Mouse (Mus musculus) right cerebral cortex, adult 2 months (tissue): Measurements from ENCODE around the gene Fgf23.
A peak's percentile ranks its signal among the peaks of the same experiment; 100 is the strongest.

Experiments used
- DNase-seq, 2 experiments: peaks; one replicate each; pipeline ENCODE4 v3.0.0; 2021 to 2022; ENCODE audit warnings: low spot score in 2 of 2

The Fgf23 gene

GRCm38 (mm10) chr6:127072817-127073216 is at the start of gene Fgf23:
TSS of gene Fgf23 (plus strand) at chr6:127072902.
- DNase-seq, result no peak

- DNase-seq, result no peak
These were observed 47.9 kb upstream of the Fgf23 start for GRCm38 (mm10) chr6:127024836-127025235.

DNA sequence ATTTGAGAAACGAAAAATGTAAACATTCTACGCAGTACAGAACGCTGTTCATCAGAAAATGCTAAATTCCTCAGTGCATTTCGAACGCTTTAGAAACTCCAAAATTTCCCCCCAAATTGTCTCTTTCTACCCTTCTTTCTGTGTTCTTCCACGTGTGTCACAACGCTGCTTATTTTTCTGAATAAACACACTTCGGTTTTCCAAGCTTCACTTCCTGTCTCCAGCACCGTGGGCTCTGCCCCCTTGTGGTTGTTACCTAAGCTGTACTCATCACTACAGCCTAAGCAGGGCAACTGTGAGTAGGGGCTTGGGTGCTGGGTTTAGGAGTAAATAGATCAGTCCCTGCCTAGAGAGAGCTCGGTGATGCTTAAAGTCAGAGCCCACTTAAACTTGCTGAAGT is 37.9 kb upstream of the Fgf23 start:
- no peak for DNase-seq

DNA sequence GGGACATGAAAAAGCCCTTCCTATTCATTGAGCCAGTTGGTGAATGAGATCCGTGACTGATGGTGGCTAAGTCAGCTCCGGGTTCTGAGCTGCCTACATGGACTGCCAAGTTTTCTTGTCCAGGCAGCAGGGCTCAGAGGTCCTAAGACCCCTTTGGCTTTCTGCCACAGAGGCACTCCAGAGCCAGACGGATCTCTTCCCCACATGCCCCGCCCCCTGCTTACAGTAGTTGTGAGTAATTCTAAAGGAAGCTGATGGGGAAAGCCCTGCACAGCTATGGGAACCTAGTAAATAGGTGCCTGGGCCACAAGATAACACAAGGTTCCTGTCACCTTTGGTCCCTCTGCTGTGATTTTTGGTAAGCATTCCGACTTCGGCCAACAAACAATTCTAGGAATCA is 27.8 kb upstream of the Fgf23 start:
- no peak for DNase-seq

GRCm38 (mm10) chr6:127050847-127051246 is 21.9 kb upstream of the Fgf23 start:
- no peak for DNase-seq

DNA sequence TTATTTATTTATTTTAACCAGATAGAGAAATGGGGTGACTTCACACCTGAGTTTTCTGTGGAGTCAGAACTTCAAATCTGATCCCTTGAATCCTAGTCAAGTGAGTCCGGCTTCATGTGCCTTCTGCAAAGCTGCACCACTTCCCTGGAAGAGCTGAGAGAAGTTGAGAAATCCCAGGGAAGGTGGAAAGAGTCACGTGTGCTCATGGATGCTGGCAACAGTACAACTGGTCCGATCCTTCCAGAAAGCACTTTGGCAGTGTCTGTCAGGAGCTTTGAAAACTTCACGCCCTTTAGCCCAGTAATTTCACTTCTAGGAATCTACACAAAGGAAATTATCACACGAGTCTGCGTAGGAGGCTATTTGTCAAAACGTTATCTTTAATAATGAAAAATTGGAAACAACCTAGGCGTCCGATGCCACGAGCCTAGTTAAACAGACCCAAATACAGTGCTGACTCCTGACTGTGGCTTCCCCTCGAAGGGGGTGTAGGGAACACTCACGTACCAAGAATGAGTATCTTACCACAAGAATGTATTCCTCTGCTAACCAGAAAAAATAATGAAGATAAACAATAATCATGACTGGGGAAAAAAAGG is 15.6 kb upstream of the Fgf23 start:
- no peak for DNase-seq

DNA sequence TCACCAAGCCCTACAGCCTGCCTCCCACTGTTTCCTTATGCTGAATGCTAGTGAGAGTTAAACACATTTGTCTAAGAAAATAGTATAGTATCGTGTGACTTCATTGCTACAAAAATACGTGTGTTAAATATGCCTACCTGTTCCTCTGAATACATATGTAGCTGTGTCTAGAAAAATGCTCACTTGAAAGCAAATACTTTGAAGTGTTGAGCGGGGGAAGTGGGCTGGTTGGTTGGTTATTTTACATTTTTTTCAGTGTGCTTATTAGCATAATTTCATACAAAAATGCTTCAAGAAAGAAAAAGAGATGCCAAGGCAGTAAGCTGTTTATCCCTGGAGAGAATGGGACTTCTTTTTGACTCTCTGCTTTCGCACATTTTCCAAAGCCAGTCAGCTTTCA is 12.7 kb upstream of the Fgf23 start:
- no peak for DNase-seq

GRCm38 (mm10) chr6:127063915-127064314 is 8.8 kb upstream of the Fgf23 start:
- no peak for DNase-seq

GRCm38 (mm10) chr6:127064815-127065214 is 7.9 kb upstream of the Fgf23 start:
- no peak for DNase-seq

DNA sequence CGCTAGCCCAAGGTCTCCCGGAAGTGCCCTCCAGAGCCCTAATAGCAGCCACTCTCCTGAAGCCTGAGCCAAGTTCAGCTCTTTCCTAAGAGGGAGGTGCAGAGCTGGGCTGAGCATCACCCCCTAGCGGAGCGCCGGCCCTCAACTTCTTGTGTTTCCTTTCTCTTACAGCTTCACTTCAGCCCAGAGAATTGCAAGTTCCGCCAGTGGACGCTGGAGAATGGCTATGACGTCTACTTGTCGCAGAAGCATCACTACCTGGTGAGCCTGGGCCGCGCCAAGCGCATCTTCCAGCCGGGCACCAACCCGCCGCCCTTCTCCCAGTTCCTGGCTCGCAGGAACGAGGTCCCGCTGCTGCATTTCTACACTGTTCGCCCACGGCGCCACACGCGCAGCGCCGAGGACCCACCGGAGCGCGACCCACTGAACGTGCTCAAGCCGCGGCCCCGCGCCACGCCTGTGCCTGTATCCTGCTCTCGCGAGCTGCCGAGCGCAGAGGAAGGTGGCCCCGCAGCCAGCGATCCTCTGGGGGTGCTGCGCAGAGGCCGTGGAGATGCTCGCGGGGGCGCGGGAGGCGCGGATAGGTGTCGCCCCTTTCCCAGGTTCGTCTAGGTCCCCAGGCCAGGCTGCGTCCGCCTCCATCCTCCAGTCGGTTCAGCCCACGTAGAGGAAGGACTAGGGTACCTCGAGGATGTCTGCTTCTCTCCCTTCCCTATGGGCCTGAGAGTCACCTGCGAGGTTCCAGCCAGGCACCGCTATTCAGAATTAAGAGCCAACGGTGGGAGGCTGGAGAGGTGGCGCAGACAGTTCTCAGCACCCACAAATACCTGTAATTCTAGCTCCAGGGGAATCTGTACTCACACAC is 7.4 kb downstream of the Fgf23 start:
- peak; percentile 80 to 85 for DNase-seq

GRCm38 (mm10) chr6:127081820-127082219 is 9.1 kb downstream of the Fgf23 start:
- no peak for DNase-seq

DNA sequence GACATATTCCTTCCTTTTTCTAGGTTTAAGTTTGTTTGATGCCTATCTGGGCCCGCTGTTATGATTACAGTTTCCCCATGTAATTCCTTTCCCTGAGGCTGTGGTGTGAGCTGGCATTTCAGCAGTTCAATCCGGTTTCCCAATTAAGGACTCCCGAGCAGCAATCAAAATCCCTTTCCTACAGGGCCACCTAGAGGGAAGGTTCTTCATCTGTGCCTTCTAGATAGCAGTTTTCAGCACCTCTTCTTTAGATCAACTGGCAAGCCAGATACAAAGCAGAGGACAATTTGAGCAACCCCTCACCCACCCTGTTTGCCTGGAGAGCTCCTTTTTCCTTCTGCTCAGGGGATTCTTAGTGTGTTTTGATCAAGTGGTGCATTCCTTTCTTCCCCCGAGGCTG is 14.0 kb downstream of the Fgf23 start:
- peak; percentile 59 to 75 for DNase-seq

DNA sequence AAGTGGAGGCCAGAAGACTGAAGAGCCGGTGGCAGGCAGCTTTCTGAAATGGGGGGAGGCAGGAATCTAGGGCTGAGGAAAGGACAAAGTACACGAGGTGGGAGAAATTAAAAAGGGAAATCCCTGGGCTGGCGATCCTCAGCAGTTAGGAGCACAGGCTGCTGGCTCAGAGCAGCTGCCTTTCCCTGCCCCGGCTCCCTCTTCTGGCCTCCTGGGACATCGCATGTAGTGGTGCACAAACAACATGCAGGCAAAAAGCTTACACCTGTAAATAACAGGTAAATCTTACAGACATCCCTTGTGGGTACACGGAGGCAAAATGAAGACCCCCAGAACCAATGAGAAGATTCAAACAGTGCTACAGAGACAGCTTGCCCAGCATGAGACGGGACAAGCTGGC is 21.9 kb downstream of the Fgf23 start:
- peak; percentile 28 to 47 for DNase-seq

GRCm38 (mm10) chr6:127103506-127104275 is 31.0 kb downstream of the Fgf23 start:
- DNase-seq, result no peak

GRCm38 (mm10) chr6:127104396-127105029 is 31.8 kb downstream of the Fgf23 start:
- DNase-seq, result no peak

- DNase-seq, result peak; percentile 32 to 46
These were observed 32.4 kb downstream of the Fgf23 start for GRCm38 (mm10) chr6:127105107-127105506.

DNA sequence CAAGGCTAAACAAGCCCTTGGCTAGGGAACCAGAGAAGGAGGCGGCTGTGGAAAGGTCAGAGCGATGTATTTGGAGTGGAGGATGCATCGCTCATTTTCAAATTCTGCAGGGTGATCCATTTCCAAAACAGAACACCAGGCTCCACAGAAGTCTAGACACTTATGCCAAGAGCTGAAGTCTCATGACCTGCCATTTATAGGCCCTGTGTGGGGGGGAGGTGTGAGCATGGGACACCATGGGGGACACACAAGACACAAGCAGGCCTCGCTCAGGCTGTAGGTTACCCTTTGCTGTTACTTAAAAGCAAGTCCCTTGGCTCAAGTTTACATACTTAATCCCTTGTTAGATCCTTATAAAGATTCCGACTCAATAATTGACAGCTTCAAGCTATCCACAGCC is 33.5 kb downstream of the Fgf23 start:
- peak in 1 of 2 experiments; percentile 17 for DNase-seq

GRCm38 (mm10) chr6:127106726-127107125 is 34.0 kb downstream of the Fgf23 start:
- DNase-seq, result no peak

GRCm38 (mm10) chr6:127107413-127107812 is 34.7 kb downstream of the Fgf23 start:
- no peak for DNase-seq

- no peak for DNase-seq
These were observed 35.8 kb downstream of the Fgf23 start for GRCm38 (mm10) chr6:127108368-127109060.

GRCm38 (mm10) chr6:127109402-127109930 is 36.8 kb downstream of the Fgf23 start, which contains the start of gene Tigar:
TSS of gene Tigar (minus strand) at chr6:127109557.
- DNase-seq, result peak; percentile 94 to 96
